Mouse (Mus musculus) neural tube, embryonic 11.5 days (tissue): Measurements from ENCODE around the gene Megf6. TPM values are rescaled to one million over a fixed set of nuclear protein-coding genes. Genes with fewer than 3 reads are reported as not detected.

Source experiments
- ATAC-seq: fragments of 200-750 bp; cut with Nextera tagmentation; 2 replicates; pipeline ENCODE4 v1.8.0; 2017; ENCODE audit warnings: moderate number of reproducible peaks, mild to moderate bottlenecking, moderate TSS enrichment, moderate library complexity; ENCODE audit not compliant: insufficient read depth, low FRiP score, low TSS enrichment
- DNase-seq: peaks from one replicate; pipeline ENCODE4 v3.0.0-alpha.2; 2015; ENCODE audit warnings: low spot score
- H3K27ac ChIP-seq: fragments of 300-500 bp; sonication (generic); 2 replicates; pipeline ENCODE4 v1.5.1; 2014; ENCODE audit warnings: low read depth, mild to moderate bottlenecking, low read length
- H3K27me3 ChIP-seq: fragments of 300-500 bp; sonication (generic); 2 replicates; pipeline ENCODE4 v1.6.1; 2014; ENCODE audit warnings: mild to moderate bottlenecking, low read length, mixed read lengths; ENCODE audit not compliant: control insufficient read depth, insufficient read depth
- H3K36me3 ChIP-seq: fragments of 300-500 bp; sonication (generic); 2 replicates; pipeline ENCODE4 v1.6.1; 2014; ENCODE audit warnings: mild to moderate bottlenecking, low read length, moderate library complexity, mixed read lengths; ENCODE audit not compliant: control insufficient read depth, insufficient read depth
- H3K4me1 ChIP-seq: fragments of 300-500 bp; sonication (generic); 2 replicates; pipeline ENCODE4 v1.6.1; 2014; ENCODE audit warnings: low read length, mixed read lengths; ENCODE audit not compliant: control insufficient read depth, insufficient read depth
- H3K4me2 ChIP-seq: fragments of 300-500 bp; sonication (generic); 2 replicates; pipeline ENCODE4 v1.6.1; 2014; ENCODE audit warnings: low read depth, mild to moderate bottlenecking, moderate library complexity
- H3K4me3 ChIP-seq: fragments of 300-500 bp; sonication (generic); 2 replicates; pipeline ENCODE4 v1.5.1; 2014; ENCODE audit warnings: low read depth, low read length
- H3K9ac ChIP-seq: fragments of 300-500 bp; sonication (generic); 2 replicates; pipeline ENCODE4 v1.6.1; 2014; ENCODE audit warnings: mild to moderate bottlenecking, low read length
- H3K9me3 ChIP-seq: fragments of 300-500 bp; sonication (generic); 2 replicates; pipeline ENCODE4 v1.6.1; 2016; ENCODE audit warnings: low read length; ENCODE audit not compliant: control insufficient read depth
- WGBS: fragments of 180-500 bp; shearing (Covaris S2); extraction: QIAGEN DNeasy Blood & Tissue Kit; methylation state at CpG from one replicate; pipeline ENCODE4 v1.1.7; 2014; 5-methylcytosine and 5-hydroxymethylcytosine counted together
- polyA plus RNA-seq: library from polyadenylated mRNA; unstranded; fragments of >200 nt; fragmentation: Nextera tagmentation; extraction: Ambion mirVana; gene quantifications from 2 replicates; pipeline ENCODE4 v1.2.1, GENCODE M21; 2014

Megf6 gene
- polyA plus RNA-seq, 1 experiment from 2014 or later, result 22.1 TPM

DNA sequence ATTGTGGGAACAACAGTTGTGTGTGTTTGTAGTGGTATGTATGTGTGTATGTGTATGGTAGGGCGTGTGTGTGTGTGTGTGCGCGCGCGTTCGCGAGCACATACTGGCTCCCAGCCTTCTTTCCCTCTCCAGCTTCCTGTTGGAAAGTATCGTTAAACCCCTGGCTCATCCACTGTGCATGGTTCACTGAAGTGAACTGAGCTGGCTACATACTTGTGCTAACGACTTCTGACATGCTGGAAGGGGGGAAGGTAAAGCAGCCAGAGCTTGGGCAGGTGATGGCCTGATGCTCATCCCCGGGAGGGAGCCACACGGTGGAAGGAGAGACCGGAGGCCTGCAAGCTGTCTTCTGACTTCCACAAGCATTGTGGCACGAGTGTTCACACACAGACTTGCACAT is 40.9 kb downstream of the Megf6 start:
- WGBS, result 92% methylated on average over 13 of the region's 13 CpGs
- H3K9ac ChIP-seq, result no peak overlapping the region
- ATAC-seq (no peak), DNase-seq (no peak)
- H3K9me3 ChIP-seq, result no peaks in the 10 kb centered on the region
- no peak overlapping the region for H3K4me2 ChIP-seq
- no peaks in the 10 kb centered on the region for H3K27me3 ChIP-seq
- H3K27ac ChIP-seq, result no peak overlapping the region
- H3K4me1 ChIP-seq, result 0 out of 2 replicates have a peak, but pooled peaks cover 5% of the 10 kb centered on the region
- no peaks in the 10 kb centered on the region for H3K36me3 ChIP-seq
- no peak overlapping the region for H3K4me3 ChIP-seq

DNA sequence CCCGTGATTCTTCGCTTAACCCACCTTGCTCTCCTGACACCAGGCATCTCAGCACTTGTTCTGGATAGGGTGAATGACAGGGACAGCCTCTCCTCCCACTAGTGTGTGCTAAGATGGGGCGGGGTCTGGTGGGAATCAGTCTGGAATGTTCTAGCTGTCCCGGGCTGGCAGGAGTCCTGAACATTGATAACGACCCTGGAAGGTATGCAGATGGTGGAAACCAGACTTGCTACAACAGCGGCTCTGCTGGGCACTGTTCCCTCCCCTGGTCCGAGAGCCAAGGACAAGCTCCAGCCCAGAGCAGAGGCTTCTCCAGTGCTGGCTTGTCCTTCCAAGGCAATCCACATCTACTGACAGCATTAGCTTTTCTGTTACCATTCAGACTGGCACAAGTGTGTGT is 43.1 kb downstream of the Megf6 start:
- no peak overlapping the region for H3K4me2 ChIP-seq
- 0 out of 2 replicates have a peak, but pooled peaks cover 5% of the 10 kb centered on the region for H3K4me1 ChIP-seq
- no peaks in the 10 kb centered on the region for H3K36me3 ChIP-seq
- ATAC-seq, result no peak
- H3K4me3 ChIP-seq, result no peak overlapping the region
- no peak for DNase-seq
- WGBS, result 79% methylated on average over 7 of the region's 7 CpGs
- no peaks in the 10 kb centered on the region for H3K9me3 ChIP-seq
- no peaks in the 10 kb centered on the region for H3K27me3 ChIP-seq
- H3K27ac ChIP-seq, result no peak overlapping the region
- no peak overlapping the region for H3K9ac ChIP-seq

DNA sequence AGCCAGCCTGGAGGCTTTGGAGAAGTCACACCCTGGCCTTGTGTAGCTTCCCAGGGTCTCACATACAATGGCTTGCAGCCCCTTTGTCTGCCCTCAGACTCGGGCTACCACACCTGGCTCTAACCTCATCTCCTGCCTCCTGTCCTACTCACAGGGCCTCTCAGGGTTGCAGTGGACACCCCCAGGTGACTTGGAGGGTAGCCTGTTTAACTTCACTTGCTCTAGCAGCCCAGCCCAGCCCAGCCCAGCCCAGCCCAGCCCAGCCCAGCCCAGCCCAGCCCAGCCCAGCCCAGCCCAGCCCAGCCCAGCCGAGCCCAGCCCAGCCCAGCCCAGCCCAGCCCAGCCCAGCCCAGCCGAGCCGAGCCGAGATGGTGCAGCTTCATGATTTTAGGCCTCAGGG is 43.5 kb downstream of the Megf6 start:
- no peak overlapping the region for H3K9ac ChIP-seq
- no peaks in the 10 kb centered on the region for H3K27me3 ChIP-seq
- 0 out of 2 replicates have a peak, but pooled peaks cover 5% of the 10 kb centered on the region for H3K4me1 ChIP-seq
- H3K36me3 ChIP-seq, result no peaks in the 10 kb centered on the region
- WGBS, result 19% methylated on average over 5 of the region's 5 CpGs
- no peaks in the 10 kb centered on the region for H3K9me3 ChIP-seq
- ATAC-seq (no peak), DNase-seq (no peak)
- no peak overlapping the region for H3K4me2 ChIP-seq
- H3K27ac ChIP-seq, result no peak overlapping the region
- no peak overlapping the region for H3K4me3 ChIP-seq

DNA sequence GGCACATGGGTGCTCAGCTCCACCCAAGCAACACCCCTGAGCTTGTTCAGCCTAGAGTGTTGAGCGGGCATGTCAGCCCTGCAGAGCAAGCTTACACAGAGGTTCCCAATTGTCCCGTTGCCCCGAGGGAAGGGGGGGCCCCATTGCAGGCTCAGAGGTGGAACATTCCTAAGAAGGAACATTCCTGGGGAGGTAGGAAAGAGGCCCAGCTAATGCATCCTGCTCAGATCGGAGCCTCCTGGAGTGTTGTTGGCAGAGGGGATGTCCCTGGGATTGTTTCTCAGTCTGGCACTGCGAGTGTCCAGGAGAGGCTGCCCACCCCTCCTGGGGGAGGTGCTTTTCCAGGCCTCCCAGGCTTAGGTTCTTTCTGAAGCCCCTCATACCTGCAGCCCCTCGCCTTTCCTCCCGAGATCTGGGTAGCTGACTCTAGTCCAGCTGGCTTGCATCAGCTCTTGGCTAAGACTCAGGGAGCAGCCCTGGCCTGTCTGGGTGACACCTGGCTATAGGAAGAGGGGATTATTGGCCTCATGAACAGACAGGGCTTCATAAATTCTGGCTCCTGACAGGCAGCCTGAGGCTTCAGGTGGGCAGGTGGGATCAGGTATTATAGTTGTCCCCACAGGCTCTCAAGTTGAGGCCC is 47.3 kb downstream of the Megf6 start:
- no peaks in the 10 kb centered on the region for H3K27me3 ChIP-seq
- no peak overlapping the region for H3K27ac ChIP-seq
- no peak overlapping the region for H3K4me2 ChIP-seq
- no peaks in the 10 kb centered on the region for H3K9me3 ChIP-seq
- WGBS, result 74% methylated on average over 7 of the region's 7 CpGs
- DNase-seq (no peak), ATAC-seq (no peak)
- no peak overlapping the region for H3K4me3 ChIP-seq
- no peaks in the 10 kb centered on the region for H3K4me1 ChIP-seq
- no peak overlapping the region for H3K9ac ChIP-seq
- H3K36me3 ChIP-seq, result no peaks in the 10 kb centered on the region

DNA sequence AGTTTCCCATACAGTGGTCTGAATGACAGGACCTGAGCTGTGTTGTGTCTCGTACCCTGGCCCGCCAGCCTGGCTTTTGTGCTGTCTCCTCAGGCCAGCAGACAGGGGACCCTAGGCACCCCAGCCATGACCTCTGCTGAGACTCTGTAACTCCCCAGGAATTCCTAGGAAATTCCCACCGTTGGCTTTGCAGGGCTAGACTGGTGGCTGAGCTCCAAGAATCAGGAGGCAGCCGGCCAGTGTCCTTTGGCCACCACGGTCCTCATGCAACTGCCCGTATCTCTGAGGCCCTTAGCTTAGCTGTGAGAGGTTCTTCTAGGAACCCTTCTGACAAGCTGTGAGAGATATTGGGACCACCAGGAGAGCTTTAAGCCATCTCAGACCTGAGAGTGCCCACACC is 52.2 kb downstream of the Megf6 start:
- Histone ChIP-seq H3K36me3 (no peaks in the 10 kb centered on the region), H3K4me3 (no peak overlapping the region), H3K27ac (no peak overlapping the region), H3K4me1 (peaks cover 6% of the 10 kb centered on the region), H3K27me3 (no peaks in the 10 kb centered on the region), H3K4me2 (no peak overlapping the region), H3K9me3 (no peaks in the 10 kb centered on the region), H3K9ac (no peak overlapping the region)
- DNase-seq (no peak), ATAC-seq (no peak)
- 82% methylated on average over 6 of the region's 6 CpGs for WGBS

DNA sequence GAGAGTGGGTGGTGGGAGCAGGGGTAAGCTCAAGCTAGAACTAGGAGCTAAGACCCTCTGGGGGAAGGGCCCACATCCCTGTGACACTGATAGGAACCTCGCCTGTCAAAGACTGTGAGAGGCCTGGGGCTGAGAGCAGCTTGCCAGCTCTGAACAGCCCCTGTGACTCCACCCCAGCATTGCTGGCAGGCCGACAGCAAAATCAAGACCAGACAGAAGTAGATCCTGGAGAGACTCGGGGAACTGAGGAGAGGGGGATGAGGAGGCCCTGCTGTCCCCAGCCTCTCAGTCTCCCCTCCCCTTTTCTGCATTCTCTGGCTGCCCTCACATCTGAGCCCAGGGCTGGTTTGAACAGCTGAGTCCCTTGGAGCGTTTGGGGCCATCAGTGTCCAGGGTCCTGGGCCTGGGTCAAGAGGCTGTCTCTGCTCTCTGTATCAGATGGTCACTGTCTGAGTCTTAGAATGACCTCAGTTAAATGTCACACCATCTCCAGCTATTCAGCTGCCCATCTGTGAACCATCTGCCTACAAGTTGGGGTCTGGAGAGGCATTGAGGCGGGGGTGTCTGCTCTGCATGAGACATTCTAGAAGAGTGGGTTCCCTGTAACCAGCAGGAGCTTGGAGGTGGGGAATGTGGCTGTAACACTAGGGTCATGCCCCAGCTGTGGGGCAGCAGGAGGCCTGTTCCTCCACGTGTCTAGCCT is 53.9 kb downstream of the Megf6 start:
- Histone ChIP-seq H3K4me3 (no peak overlapping the region), H3K36me3 (no peaks in the 10 kb centered on the region), H3K27me3 (no peaks in the 10 kb centered on the region), H3K9me3 (no peaks in the 10 kb centered on the region), H3K4me1 (peaks cover 6% of the 10 kb centered on the region), H3K27ac (0 out of 2 replicates have a peak overlapping the region, but pooled peaks have one; percentile 17), H3K9ac (no peak overlapping the region; the same call in 1 of the 2 replicates), H3K4me2 (no peak overlapping the region)
- WGBS, result 19% methylated on average over 6 of the region's 6 CpGs
- ATAC-seq (no peak), DNase-seq (peak; percentile 27)

DNA sequence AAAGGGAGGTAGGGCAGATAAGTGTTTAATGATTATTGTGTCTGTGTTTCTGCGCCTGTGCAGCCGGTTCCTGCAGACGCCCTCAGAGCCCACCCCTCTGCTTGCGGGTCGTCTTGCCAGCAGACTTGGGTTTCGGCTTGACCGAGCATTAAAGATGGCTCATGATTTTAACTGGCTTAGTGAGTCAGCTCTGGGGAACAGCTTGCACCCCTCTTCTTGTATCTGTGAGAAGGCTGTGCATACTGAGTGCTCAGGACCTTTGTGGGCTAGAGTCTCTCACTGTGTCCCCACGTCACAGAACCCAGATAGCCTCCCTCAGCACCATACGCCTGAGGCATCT is 54.4 kb downstream of the Megf6 start:
- no peak for DNase-seq
- H3K9ac ChIP-seq, result no peak overlapping the region; the same call in 1 of the 2 replicates
- no peaks in the 10 kb centered on the region for H3K27me3 ChIP-seq
- no peaks in the 10 kb centered on the region for H3K36me3 ChIP-seq
- peaks cover 6% of the 10 kb centered on the region for H3K4me1 ChIP-seq
- H3K4me3 ChIP-seq, result no peak overlapping the region
- no peak for ATAC-seq
- WGBS, result 30% methylated on average over 9 of the region's 9 CpGs
- H3K27ac ChIP-seq, result 0 out of 2 replicates have a peak overlapping the region, but pooled peaks have one; percentile 8
- H3K9me3 ChIP-seq, result no peaks in the 10 kb centered on the region
- H3K4me2 ChIP-seq, result no peak overlapping the region

DNA sequence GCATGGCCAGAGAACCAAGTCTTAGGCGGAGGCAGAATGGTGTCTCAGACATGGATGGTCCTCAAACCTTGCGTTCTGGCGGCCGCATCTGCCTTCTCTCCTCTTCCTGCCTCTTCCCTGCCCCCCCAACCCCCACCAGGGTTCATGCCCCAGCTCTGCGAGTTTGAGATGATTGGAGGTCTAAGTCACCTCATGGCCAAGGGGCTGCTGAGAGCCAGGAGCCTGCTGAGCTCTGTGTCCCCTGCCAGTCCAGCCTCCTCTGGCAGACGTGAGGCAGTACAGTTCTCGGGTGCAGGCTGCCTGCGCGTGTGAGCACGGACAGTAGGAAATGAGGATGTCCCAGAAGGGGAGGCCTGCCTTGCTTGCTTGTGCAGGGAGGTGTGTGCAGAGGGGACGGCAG is 56.1 kb downstream of the Megf6 start:
- Histone ChIP-seq H3K27me3 (no peaks in the 10 kb centered on the region), H3K27ac (no peak overlapping the region), H3K4me3 (no peak overlapping the region), H3K9me3 (no peaks in the 10 kb centered on the region), H3K4me1 (peaks cover 6% of the 10 kb centered on the region), H3K36me3 (no peaks in the 10 kb centered on the region), H3K9ac (no peak overlapping the region), H3K4me2 (no peak overlapping the region)
- WGBS, result 77% methylated on average over 11 of the region's 11 CpGs
- DNase-seq, result no peak
- no peak for ATAC-seq

DNA sequence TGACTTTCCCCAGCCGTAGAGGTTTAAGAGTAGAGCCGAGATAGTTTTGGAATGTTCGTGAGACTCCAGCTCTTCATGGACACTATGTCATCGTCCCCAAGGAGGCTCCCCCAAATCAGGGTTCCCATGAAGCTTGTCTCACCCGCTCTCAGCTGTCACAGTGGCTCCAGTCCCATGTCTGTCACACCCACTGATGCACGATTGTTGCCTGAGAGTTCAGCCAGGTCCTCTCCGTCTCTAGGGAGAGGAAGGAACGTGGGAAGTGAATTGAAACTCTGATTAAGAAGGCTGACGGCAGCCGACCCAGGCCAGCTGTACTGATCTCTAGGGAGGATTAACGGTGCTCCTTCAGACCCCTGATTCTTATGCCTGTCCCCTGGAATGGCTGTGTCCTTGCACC is 57.8 kb downstream of the Megf6 start:
- H3K4me2 ChIP-seq, result no peak overlapping the region
- no peak for ATAC-seq
- whole genome bisulfite sequencing, result 80% methylated on average over 11 of the region's 11 CpGs
- H3K9me3 ChIP-seq, result no peaks in the 10 kb centered on the region
- no peaks in the 10 kb centered on the region for H3K27me3 ChIP-seq
- H3K4me3 ChIP-seq, result no peak overlapping the region
- no peak overlapping the region for H3K27ac ChIP-seq
- no peaks in the 10 kb centered on the region for H3K36me3 ChIP-seq
- H3K4me1 ChIP-seq, result peaks cover 6% of the 10 kb centered on the region
- DNase-seq, result no peak
- no peak overlapping the region for H3K9ac ChIP-seq
